ENCODE assay signal across 8 mouse cellular contexts in the genomic region with DNA sequence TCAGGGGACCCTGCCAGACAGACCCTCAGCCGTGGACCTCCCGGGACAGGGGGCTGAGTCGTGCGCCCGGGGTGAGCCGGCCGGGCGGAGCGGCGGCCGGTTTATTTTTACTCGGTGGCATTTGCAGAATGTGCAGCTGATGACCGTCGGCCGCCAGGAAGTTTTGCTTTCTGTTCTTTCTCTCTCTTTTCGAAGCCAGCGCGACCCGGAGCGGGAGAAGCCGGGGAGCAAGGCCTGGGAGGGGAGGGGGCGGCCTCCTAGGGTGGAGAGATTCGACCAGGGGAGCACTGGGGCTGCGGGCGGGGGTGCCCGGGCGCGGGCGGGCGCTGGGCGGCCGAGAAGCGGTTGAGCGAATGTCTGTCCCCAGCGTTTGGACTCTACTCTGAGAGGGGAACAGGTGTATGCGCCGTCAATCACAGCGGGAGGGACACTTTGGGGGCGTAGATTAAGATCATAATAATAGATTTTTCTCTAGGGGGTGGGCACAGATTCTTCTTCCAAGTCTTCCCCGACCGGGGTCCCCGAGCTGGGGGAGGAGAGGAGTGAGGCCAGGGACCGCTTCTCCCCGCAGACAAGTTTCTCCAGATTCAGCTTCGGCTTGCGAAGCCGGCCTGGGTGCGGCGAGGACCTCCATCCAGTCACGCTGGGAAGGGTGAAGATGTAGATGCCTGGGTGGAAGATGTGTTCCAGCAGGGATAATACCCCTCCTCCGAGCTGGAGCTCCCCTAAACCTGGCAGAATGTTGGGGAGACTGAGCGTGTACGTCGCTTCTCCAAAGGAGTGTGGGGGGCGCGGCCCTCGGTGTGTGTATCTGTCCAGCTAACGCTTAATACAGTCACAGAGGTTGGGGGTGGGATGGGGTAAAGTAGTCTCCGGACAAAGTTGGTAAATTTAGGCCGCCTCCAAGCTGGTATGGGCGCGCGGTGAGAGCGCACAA. TPM values are rescaled to one million over a fixed set of nuclear protein-coding genes. Genes with fewer than 3 reads are reported as not detected.
A peak's percentile ranks its signal among the peaks of the same experiment; 100 is the strongest.
DNase-seq lines count a peak whose midpoint lies in the region; ATAC-seq lines count a peak whose summit lies in the region.

No protein-coding gene starts in this region.

- peaks cover 35% of the 10 kb centered on the region for H3K4me1 ChIP-seq in embryonic facial prominence, embryonic 15.5 days
- peaks cover 15% of the 10 kb centered on the region; the same call in 1 of the 2 replicates for H3K4me1 ChIP-seq in liver, embryonic 13.5 days (replicated peaks)

- peak; percentile 12 to 30 for DNase-seq in adrenal gland, adult 18-20 months (ENCODE audit: low spot score in 2 of 2)
- no peak for DNase-seq in adrenal gland, adult 8-10 months
- peak; percentile 69 for DNase-seq in heart, postnatal 4 days
- no peak for DNase-seq in liver, embryonic 13.5 days
- peak; percentile 59 for DNase-seq in skeletal muscle tissue, adult 2 months (ENCODE audit: low read depth, low spot score)
- no peak for DNase-seq in spleen, postnatal 14 days (ENCODE audit: low spot score in 2 of 2)
- DNase-seq in left cerebral cortex, postnatal 25 days (ENCODE audit: low spot score in 2 of 2), result no peak

- intact Hi-C loops in left cerebral cortex, postnatal 25 days (cut with DNase I), result no loop called here

- H3K27me3 ChIP-seq in embryonic facial prominence, embryonic 15.5 days, result peaks cover 84% of the 10 kb centered on the region
- H3K27me3 ChIP-seq in liver, embryonic 13.5 days, result peaks cover 99% of the 10 kb centered on the region

- no peak overlapping the region for H3K9ac ChIP-seq in embryonic facial prominence, embryonic 15.5 days
- no peak overlapping the region for H3K9ac ChIP-seq in liver, embryonic 13.5 days

- H3K9me3 ChIP-seq in embryonic facial prominence, embryonic 15.5 days (replicated peaks), result no peaks in the 10 kb centered on the region
- no peaks in the 10 kb centered on the region for H3K9me3 ChIP-seq in liver, embryonic 13.5 days (replicated peaks)

- peak overlapping the region; percentile 58 for H3K27ac ChIP-seq in embryonic facial prominence, embryonic 15.5 days (replicated peaks)
- no peak overlapping the region for H3K27ac ChIP-seq in liver, embryonic 13.5 days

- H3K36me3 ChIP-seq in embryonic facial prominence, embryonic 15.5 days, result no peaks in the 10 kb centered on the region
- H3K36me3 ChIP-seq in liver, embryonic 13.5 days, result no peaks in the 10 kb centered on the region

- ATAC-seq in embryonic facial prominence, embryonic 15.5 days (ENCODE audit: insufficient number of reproducible peaks, low FRiP score, low TSS enrichment, low read depth), result peak; percentile 8; the same call in 1 of the 2 replicates
- no peak for ATAC-seq in liver, embryonic 13.5 days (ENCODE audit: low read depth)

- peak overlapping the region; percentile 100 for H3K4me2 ChIP-seq in embryonic facial prominence, embryonic 15.5 days (replicated peaks)
- peak overlapping the region; percentile 67 for H3K4me2 ChIP-seq in liver, embryonic 13.5 days

- H3K4me3 ChIP-seq in embryonic facial prominence, embryonic 15.5 days (replicated peaks), result peak overlapping the region; percentile 62
- H3K4me3 ChIP-seq in liver, embryonic 13.5 days (replicated peaks), result peak overlapping the region; percentile 49

- under 1% methylated on average over 64 of the region's 64 CpGs for WGBS in embryonic facial prominence, embryonic 15.5 days
- WGBS in liver, embryonic 13.5 days (ENCODE audit: insufficient replicate concordance), result 2% methylated on average over 61 of the region's 64 CpGs

RNA-seq across cellular contexts. Expression of a gene that starts 1.9 kb away (rescaled TPM):
- total RNA-seq in adrenal gland, adult 18-20 months (2021), result 1 to 10 TPM; 4.8 to 6.5 TPM
- 10 to 100 TPM in 2 of 4 experiments, 1 to 10 TPM in 2; 5.3 to 14.4 (median 9.8) TPM for total RNA-seq in adrenal gland, adult 8-10 months (2022)
- 10.1 and 11.2 TPM in 2 replicates for polyA plus RNA-seq in embryonic facial prominence, embryonic 15.5 days (2015; fragmentation: Nextera tagmentation; extraction: Ambion mirVana)
- total RNA-seq in heart, postnatal 4 days (2021), result 10 to 100 TPM; 79.5 to 82.9 TPM
- 0.39 and 0.45 TPM in 2 replicates for polyA plus RNA-seq in liver, embryonic 13.5 days (2015; fragmentation: Nextera tagmentation; extraction: Ambion mirVana)
- 1 to 10 TPM in 1 of 2 experiments, under 1 TPM in 1; 0.94 to 1.8 TPM for total RNA-seq in left cerebral cortex, postnatal 25 days (2021)

Comparison
In these comparisons a context has a peak if more than half of its experiments do, and no peak if none do; other contexts are left out.
1. DNase-seq: peak in adrenal gland, adult 18-20 months (2 of 2), heart, postnatal 4 days (single experiment) and skeletal muscle tissue, adult 2 months (single experiment); none in adrenal gland, adult 8-10 months (single experiment), liver, embryonic 13.5 days (single experiment), spleen, postnatal 14 days (0 of 2) and left cerebral cortex, postnatal 25 days (0 of 2).
2. RNA of a gene that starts 1.9 kb away (total RNA-seq): 79.5 to 82.9 TPM in heart, postnatal 4 days; 5.3 to 14.4 TPM in adrenal gland, adult 8-10 months, 4.8 to 6.5 TPM in adrenal gland, adult 18-20 months and 0.94 to 1.8 TPM in left cerebral cortex, postnatal 25 days; every median in the first group is over 4 times any median in the second.